Mouse (Mus musculus): ENCODE data around the gene Klhdc8a. TPM values are rescaled to one million over a fixed set of nuclear protein-coding genes. Genes with fewer than 3 reads are reported as not detected.
A peak's percentile ranks its signal among the peaks of the same experiment; 100 is the strongest.

Klhdc8a gene
- polyA plus RNA-seq, 1 experiment from 2014 or later = 0.33 TPM

- no peaks in the 10 kb centered on the region for H3K27me3 ChIP-seq (replicated peaks; ENCODE audit: control insufficient read depth, insufficient read depth, low read length)
- H3K36me3 ChIP-seq (ENCODE audit: control insufficient read depth, insufficient read depth, low read length) = 0 out of 2 replicates have a peak, but pooled peaks cover 3% of the 10 kb centered on the region
- no peak for ATAC-seq
- H3K4me1 ChIP-seq (ENCODE audit: control insufficient read depth, insufficient read depth, low read length) = no peaks in the 10 kb centered on the region
- H3K9me3 ChIP-seq (ENCODE audit: control insufficient read depth, low read length) = no peaks in the 10 kb centered on the region
- H3K27ac ChIP-seq (ENCODE audit: low read length) = no peak overlapping the region
- 72% methylated on average over 6 of the region's 6 CpGs for WGBS
- no peak overlapping the region for H3K9ac ChIP-seq (ENCODE audit: low read depth, low read length)
- no peak overlapping the region for H3K4me3 ChIP-seq (ENCODE audit: low read length)
- no peak overlapping the region for H3K4me2 ChIP-seq (ENCODE audit: low read depth, low read length)
Observed at GRCm38 (mm10) chr1:132355162-132355601, 56.8 kb downstream of the Klhdc8a start.

GRCm38 (mm10) chr1:132355841-132356242, 57.4 kb downstream of the Klhdc8a start:
- no peak overlapping the region for H3K9ac ChIP-seq (ENCODE audit: low read depth, low read length)
- no peaks in the 10 kb centered on the region for H3K4me1 ChIP-seq (ENCODE audit: control insufficient read depth, insufficient read depth, low read length)
- H3K4me2 ChIP-seq (ENCODE audit: low read depth, low read length) = no peak overlapping the region
- H3K27me3 ChIP-seq (replicated peaks; ENCODE audit: control insufficient read depth, insufficient read depth, low read length) = no peaks in the 10 kb centered on the region
- H3K9me3 ChIP-seq (ENCODE audit: control insufficient read depth, low read length) = no peaks in the 10 kb centered on the region
- no peak overlapping the region for H3K4me3 ChIP-seq (ENCODE audit: low read length)
- WGBS = 0% methylated on average over 3 of the region's 3 CpGs
- ATAC-seq = peak; percentile 55
- H3K27ac ChIP-seq (ENCODE audit: low read length) = no peak overlapping the region
- H3K36me3 ChIP-seq (ENCODE audit: control insufficient read depth, insufficient read depth, low read length) = 0 out of 2 replicates have a peak, but pooled peaks cover 3% of the 10 kb centered on the region

GRCm38 (mm10) chr1:132356841-132357240, 58.4 kb downstream of the Klhdc8a start:
- ATAC-seq = no peak
- H3K36me3 ChIP-seq (ENCODE audit: control insufficient read depth, insufficient read depth, low read length) = 0 out of 2 replicates have a peak, but pooled peaks cover 3% of the 10 kb centered on the region
- no peak overlapping the region for H3K27ac ChIP-seq (ENCODE audit: low read length)
- H3K4me1 ChIP-seq (ENCODE audit: control insufficient read depth, insufficient read depth, low read length) = no peaks in the 10 kb centered on the region
- no peak overlapping the region for H3K9ac ChIP-seq (ENCODE audit: low read depth, low read length)
- H3K4me3 ChIP-seq (ENCODE audit: low read length) = no peak overlapping the region
- WGBS = 50% methylated on average over 1 of the region's 1 CpGs
- no peaks in the 10 kb centered on the region for H3K9me3 ChIP-seq (ENCODE audit: control insufficient read depth, low read length)
- H3K27me3 ChIP-seq (replicated peaks; ENCODE audit: control insufficient read depth, insufficient read depth, low read length) = no peaks in the 10 kb centered on the region
- no peak overlapping the region for H3K4me2 ChIP-seq (ENCODE audit: low read depth, low read length)

Other genes starting within 250 kb of the Klhdc8a start
- gene Mfsd4a, start 230.6 kb upstream of the Klhdc8a start, polyA plus RNA-seq (2015; fragmentation: Nextera tagmentation; extraction: Ambion mirVana) = 8.7 and 10.1 TPM in 2 replicates
- gene Cdk18, start 158.9 kb upstream of the Klhdc8a start, polyA plus RNA-seq (2015; fragmentation: Nextera tagmentation; extraction: Ambion mirVana) = 16.9 and 20.2 TPM in 2 replicates
- not detected in 2 replicates for gene Lemd1, start 107.2 kb upstream of the Klhdc8a start, polyA plus RNA-seq (2015; fragmentation: Nextera tagmentation; extraction: Ambion mirVana)
- gene AC124108.1, start 107.2 kb upstream of the Klhdc8a start, polyA plus RNA-seq (2015; fragmentation: Nextera tagmentation; extraction: Ambion mirVana) = 0.04 and 0.07 TPM in 2 replicates
- gene Gm10188, start 68.9 kb upstream of the Klhdc8a start, polyA plus RNA-seq (2015; fragmentation: Nextera tagmentation; extraction: Ambion mirVana) = not detected in 2 replicates
- gene Nuak2, start 17.5 kb downstream of the Klhdc8a start, polyA plus RNA-seq (2015; fragmentation: Nextera tagmentation; extraction: Ambion mirVana) = 4.6 and 5.6 TPM in 2 replicates
- 9.4 and 12.2 TPM in 2 replicates for gene Tmcc2, start 92.7 kb downstream of the Klhdc8a start, polyA plus RNA-seq (2015; fragmentation: Nextera tagmentation; extraction: Ambion mirVana)
- gene Dstyk, start 118.9 kb downstream of the Klhdc8a start, polyA plus RNA-seq (2015; fragmentation: Nextera tagmentation; extraction: Ambion mirVana) = 6.2 and 6.3 TPM in 2 replicates
- gene Rbbp5, start 178.7 kb downstream of the Klhdc8a start, polyA plus RNA-seq (2015; fragmentation: Nextera tagmentation; extraction: Ambion mirVana) = 36.5 and 36.9 TPM in 2 replicates
- 1.4 and 1.7 TPM in 2 replicates for gene Tmem81, start 207.6 kb downstream of the Klhdc8a start, polyA plus RNA-seq (2015; fragmentation: Nextera tagmentation; extraction: Ambion mirVana)
- gene Cntn2, start 244.6 kb downstream of the Klhdc8a start, polyA plus RNA-seq (2015; fragmentation: Nextera tagmentation; extraction: Ambion mirVana) = 0.27 and 0.31 TPM in 2 replicates

Data from intestine, embryonic 16.5 days (tissue).